Mouse (Mus musculus): ENCODE measurements around the gene Limch1.

Limch1 gene

GRCm38 (mm10) chr5:66747761-66748430, 2.3 kb downstream of the Limch1 start:
- DNase-seq, result no peak

- no peak for DNase-seq
These were observed 3.0 kb downstream of the Limch1 start for GRCm38 (mm10) chr5:66748448-66749115.

GRCm38 (mm10) chr5:66750641-66751040, 5.0 kb downstream of the Limch1 start:
- peak; percentile 25 for DNase-seq

GRCm38 (mm10) chr5:66751332-66751980, 5.8 kb downstream of the Limch1 start:
- DNase-seq, result peak; percentile 83

GRCm38 (mm10) chr5:66753620-66754019, 8.0 kb downstream of the Limch1 start:
- no peak for DNase-seq

- DNase-seq, result no peak
These were observed 11.4 kb downstream of the Limch1 start for GRCm38 (mm10) chr5:66756821-66757705.

GRCm38 (mm10) chr5:66757706-66758237, 12.1 kb downstream of the Limch1 start:
- no peak for DNase-seq

- no peak for DNase-seq
These were observed 13.7 kb downstream of the Limch1 start for GRCm38 (mm10) chr5:66759354-66759753.

- DNase-seq, result no peak
These were observed 15.1 kb downstream of the Limch1 start for GRCm38 (mm10) chr5:66760747-66761146.

GRCm38 (mm10) chr5:66762006-66762405, 16.4 kb downstream of the Limch1 start:
- DNase-seq, result no peak

GRCm38 (mm10) chr5:66764129-66764528, 18.5 kb downstream of the Limch1 start:
- DNase-seq, result no peak

GRCm38 (mm10) chr5:66765911-66766310, 20.3 kb downstream of the Limch1 start:
- peak; percentile 29 for DNase-seq

- no peak for DNase-seq
These were observed 22.4 kb downstream of the Limch1 start for GRCm38 (mm10) chr5:66768034-66768433.

- no peak for DNase-seq
These were observed 23.4 kb downstream of the Limch1 start for GRCm38 (mm10) chr5:66769070-66769469.

GRCm38 (mm10) chr5:66769558-66769957, 23.9 kb downstream of the Limch1 start:
- DNase-seq, result no peak

GRCm38 (mm10) chr5:66777999-66778710, 32.5 kb downstream of the Limch1 start:
- DNase-seq, result no peak

GRCm38 (mm10) chr5:66780371-66780770, 34.7 kb downstream of the Limch1 start:
- no peak for DNase-seq

- no peak for DNase-seq
These were observed 35.9 kb downstream of the Limch1 start for GRCm38 (mm10) chr5:66781507-66781906.

- DNase-seq, result no peak
These were observed 37.2 kb downstream of the Limch1 start for GRCm38 (mm10) chr5:66782851-66783250.

GRCm38 (mm10) chr5:66784624-66785361, 39.2 kb downstream of the Limch1 start:
- DNase-seq, result no peak

GRCm38 (mm10) chr5:66785995-66786620, 40.5 kb downstream of the Limch1 start:
- DNase-seq, result no peak
